Mouse (Mus musculus): ENCODE data around the gene Tmem41b.

DNA sequence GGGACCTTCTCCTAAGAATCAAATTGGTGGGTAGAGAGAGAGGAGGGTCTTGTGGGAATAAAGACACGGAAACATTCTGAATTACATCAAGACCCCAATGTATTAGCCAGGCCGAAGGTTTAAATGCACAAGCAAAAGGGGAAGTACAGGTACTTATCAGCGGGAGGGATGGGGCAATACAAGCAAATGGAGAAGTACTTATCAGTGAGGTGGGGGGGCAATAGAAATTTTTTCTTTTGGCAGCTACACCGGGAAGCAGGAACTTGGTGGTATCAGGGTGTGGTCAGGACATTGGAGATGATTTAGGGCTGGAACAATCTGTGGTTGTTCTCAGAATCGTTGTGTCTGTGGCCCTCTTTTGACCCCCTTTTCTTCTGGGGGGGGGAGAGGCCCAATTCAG, 27.5 kb upstream of the Tmem41b start:
- TF ChIP-seq CTCF (conservative IDR thresholded peaks at IDR 0.05; ENCODE audit: insufficient read depth, insufficient read length, low read depth, low read length): no peak
- TF ChIP-seq POLR2A (IDR thresholded peaks at IDR 0.05; ENCODE audit: low read depth, low read length): no peak

All from kidney, adult 2 months (tissue).